Mouse (Mus musculus) cerebellum, adult 9-10 months (tissue): ENCODE data around the gene Galc.

Source experiments
- DNase-seq: peaks from one replicate; pipeline ENCODE4 v3.0.0; 2022

Gene Galc

DNA sequence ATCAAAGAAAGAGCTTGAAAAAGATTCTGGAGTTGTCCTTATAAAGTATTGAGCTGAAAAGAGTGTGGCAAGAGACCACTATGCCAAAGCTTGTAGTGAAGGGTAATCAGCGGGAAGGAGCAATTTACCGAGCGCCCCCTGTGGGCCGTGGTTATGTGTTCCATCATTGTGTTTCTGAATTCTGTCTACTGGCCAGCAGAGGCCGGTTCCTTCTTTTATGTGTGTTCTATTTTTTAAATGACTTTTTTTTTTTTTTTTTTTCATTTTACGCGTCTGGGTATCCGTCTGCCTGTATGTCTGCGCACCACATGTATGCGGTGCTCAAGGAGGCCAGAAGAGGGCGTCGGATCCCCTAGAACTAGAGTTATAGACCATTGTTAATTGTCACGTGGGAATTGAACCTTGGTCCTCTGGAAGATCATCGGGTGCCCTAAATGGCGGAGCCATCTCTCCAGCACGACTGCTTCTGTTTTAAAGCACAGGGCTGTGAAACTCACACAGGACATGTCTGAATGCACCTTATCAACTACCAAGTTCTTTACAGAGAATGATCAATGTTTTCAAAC, 78.9 kb downstream of the Galc start:
- no peak for DNase-seq

DNA sequence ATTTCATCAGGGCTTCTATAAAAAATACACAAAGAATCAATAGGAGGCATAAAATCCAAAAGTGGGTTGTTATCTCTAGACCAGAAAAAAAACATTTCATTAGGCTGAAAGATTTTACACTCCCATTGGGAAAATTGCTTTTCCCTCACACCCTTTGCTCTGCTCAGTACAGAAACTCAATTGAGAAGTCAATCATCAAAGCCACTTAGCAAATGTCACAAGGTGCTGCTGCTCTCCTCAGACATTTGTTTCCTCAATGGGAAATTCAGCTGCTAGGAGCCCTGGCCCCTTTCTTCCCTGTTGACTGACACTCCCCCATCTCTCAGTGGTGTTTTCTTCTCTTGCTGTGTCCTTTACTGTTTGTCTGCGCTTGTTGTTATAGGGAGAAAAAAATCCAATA, 79.8 kb downstream of the Galc start:
- no peak for DNase-seq

GRCm38 (mm10) chr12:98176632-98177031, 82.6 kb downstream of the Galc start:
- DNase-seq, result no peak

DNA sequence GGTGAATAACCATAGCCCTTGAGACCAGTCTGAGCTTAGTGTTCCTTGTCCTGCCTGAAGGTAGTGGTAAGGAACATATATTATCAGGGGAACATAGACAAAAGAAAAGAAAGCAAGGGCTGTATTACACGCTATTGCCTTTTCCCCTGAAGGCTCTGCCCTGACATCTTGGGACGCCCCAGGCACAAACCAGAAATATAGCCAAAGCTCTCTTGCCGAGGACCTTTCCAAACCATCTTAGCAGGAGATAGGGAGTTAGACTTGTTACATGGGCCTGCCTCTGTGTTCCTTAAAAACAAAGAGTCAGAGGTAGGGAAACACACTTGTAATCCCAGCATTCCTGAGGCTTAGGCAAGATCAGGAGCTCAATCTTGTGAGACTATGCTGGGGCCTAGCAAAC, 97.4 kb downstream of the Galc start:
- no peak for DNase-seq

DNA sequence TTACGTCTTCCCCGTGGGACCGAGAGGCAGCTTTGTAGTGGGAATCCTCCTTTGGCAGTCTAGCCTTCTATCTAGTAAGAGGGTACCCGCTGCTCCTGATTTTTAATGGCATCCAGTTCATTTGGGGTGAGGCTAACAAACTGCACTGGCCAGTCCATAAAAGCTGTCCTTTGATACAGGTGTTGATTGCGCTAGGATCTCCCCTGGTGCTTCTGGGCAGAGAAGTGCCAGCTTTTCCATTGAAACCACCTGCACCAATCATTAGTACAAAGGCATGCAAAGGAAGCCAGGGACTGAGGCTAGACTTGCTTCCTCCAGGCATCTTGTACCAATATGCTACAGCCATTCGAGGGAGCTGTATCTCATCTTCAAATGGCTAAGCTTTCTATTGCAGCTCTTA, 98.4 kb downstream of the Galc start:
- no peak for DNase-seq
